Comparison of ENCODE assay signal across 8 mouse cellular contexts in the genomic region with DNA sequence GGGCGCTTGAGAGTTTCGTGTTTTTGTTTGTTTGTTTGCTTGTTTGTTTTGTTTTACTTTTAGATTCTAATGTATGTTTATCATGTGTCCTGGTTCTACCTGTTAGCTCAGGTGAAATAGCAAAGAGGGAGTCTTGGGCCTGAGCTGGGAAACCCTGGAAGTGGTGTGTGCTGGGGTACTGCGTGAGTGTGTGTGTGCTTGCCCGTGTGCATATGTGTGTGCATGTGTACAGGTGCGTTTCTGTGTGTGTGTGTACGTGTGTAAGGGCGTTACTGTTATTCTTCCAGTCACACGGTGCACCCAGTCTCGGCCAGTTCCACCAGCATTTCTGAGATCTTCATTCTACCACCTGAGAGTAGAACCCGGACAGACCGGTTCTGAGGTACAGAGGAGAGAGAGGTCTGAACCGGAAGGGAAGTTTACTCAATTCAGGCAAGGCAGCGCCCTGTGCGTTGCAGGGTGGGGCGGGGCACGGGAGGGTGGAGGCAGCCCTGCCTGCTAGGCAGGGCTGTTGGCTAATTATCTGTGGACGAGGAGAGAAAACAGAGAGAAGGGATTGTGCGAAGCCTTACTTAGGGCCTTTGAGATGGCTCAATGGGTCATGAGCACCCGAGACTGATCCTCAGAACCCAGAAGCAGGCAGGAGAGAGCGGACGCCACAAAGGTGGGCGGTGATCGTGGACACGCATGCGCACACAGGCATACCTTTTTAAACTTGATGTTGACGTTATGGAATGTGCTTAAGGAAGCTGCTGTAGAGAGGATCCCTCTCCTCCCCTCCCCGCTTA. TPM values are rescaled to one million over a fixed set of nuclear protein-coding genes. Genes with fewer than 3 reads are reported as not detected.
DNase-seq lines count a peak whose midpoint lies in the region; ATAC-seq lines count a peak whose summit lies in the region.

No protein-coding gene starts in this region.

- peak overlapping the region; percentile 22 for H3K4me2 ChIP-seq in forebrain, embryonic 15.5 days (replicated peaks)

- H3K9ac ChIP-seq in forebrain, embryonic 15.5 days (replicated peaks): peak overlapping the region; percentile 29; the same call in 1 of the 2 replicates

- no peaks in the 10 kb centered on the region for H3K36me3 ChIP-seq in forebrain, embryonic 15.5 days

- 66% methylated on average over 27 of the region's 27 CpGs for WGBS in forebrain, embryonic 15.5 days

- H3K4me1 ChIP-seq in forebrain, embryonic 15.5 days: no peaks in the 10 kb centered on the region

- H3K4me3 ChIP-seq in forebrain, embryonic 15.5 days: peak overlapping the region; percentile 26

- peak; percentile 15 for DNase-seq in adrenal gland, postnatal 25 days
- no peak for DNase-seq in adrenal gland, postnatal 10 days
- DNase-seq in ES-CJ7 (ENCODE audit: low read depth, low spot score): peak; percentile 91
- peak; percentile 18 to 55 for DNase-seq in kidney, postnatal 4 days
- peak; percentile 54 for DNase-seq in thymus, postnatal 4 days
- no peak for DNase-seq in left cerebral cortex, adult 8-10 months (ENCODE audit: low spot score in 2 of 2)

- H3K9me3 ChIP-seq in forebrain, embryonic 15.5 days: 0 out of 2 replicates have a peak, but pooled peaks cover 3% of the 10 kb centered on the region

- no peaks in the 10 kb centered on the region for H3K27me3 ChIP-seq in forebrain, embryonic 15.5 days

- no peak overlapping the region for H3K27ac ChIP-seq in forebrain, embryonic 15.5 days (replicated peaks)

- ATAC-seq in forebrain, embryonic 15.5 days (replicated peaks): peak; percentile 53; the same call in 1 of the 2 replicates
- peak; percentile 71 for ATAC-seq in megakaryocyte progenitor cell, adult 5-6 weeks (replicated peaks; ENCODE audit: poor library complexity)

RNA-seq across cellular contexts. Expression of a gene that starts 25.3 kb away (rescaled TPM):
- 9.2 and 11.9 TPM in 2 replicates for total RNA-seq in adrenal gland, postnatal 25 days (2021)
- total RNA-seq in adrenal gland, postnatal 10 days (2021): 1 to 10 TPM; 5.9 to 6.7 TPM
- 31.8 and 32.8 TPM in 2 replicates for polyA plus RNA-seq in forebrain, embryonic 15.5 days (2015; fragmentation: Nextera tagmentation; extraction: Ambion mirVana)
- total RNA-seq in megakaryocyte progenitor cell, adult 5-6 weeks (2015): 5.1 and 5.8 TPM in 2 replicates
- total RNA-seq in megakaryocyte progenitor cell, adult 5-6 weeks (2017): 9.1 and 10.8 TPM in 2 replicates
- total RNA-seq in left cerebral cortex, adult 8-10 months (2022): 1 to 10 TPM; 4.2 to 6.5 (median 4.6) TPM

RNA-seq across cellular contexts. Expression of a gene that starts 40.6 kb away (rescaled TPM):
- total RNA-seq in adrenal gland, postnatal 25 days (2021): 40.1 and 59.7 TPM in 2 replicates
- 10 to 100 TPM; 64.9 to 66.2 TPM for total RNA-seq in adrenal gland, postnatal 10 days (2021)
- 9.6 and 10.1 TPM in 2 replicates for polyA plus RNA-seq in forebrain, embryonic 15.5 days (2015; fragmentation: Nextera tagmentation; extraction: Ambion mirVana)
- 0.15 and 0.44 TPM in 2 replicates for total RNA-seq in megakaryocyte progenitor cell, adult 5-6 weeks (2015)
- 0.68 TPM in 1 of 2 replicates, not detected in the other for total RNA-seq in megakaryocyte progenitor cell, adult 5-6 weeks (2017)
- total RNA-seq in left cerebral cortex, adult 8-10 months (2022): 10 to 100 TPM in 2 of 4 experiments, 1 to 10 TPM in 2; 7.7 to 10.3 (median 9.1) TPM

RNA-seq across cellular contexts. Expression of a gene that starts 57.1 kb away (rescaled TPM):
- total RNA-seq in adrenal gland, postnatal 25 days (2021): not detected in 2 replicates
- total RNA-seq in adrenal gland, postnatal 10 days (2021): not detected
- not detected in 2 replicates for polyA plus RNA-seq in forebrain, embryonic 15.5 days (2015; fragmentation: Nextera tagmentation; extraction: Ambion mirVana)
- not detected in 2 replicates for total RNA-seq in megakaryocyte progenitor cell, adult 5-6 weeks (2015)
- not detected in 2 replicates for total RNA-seq in megakaryocyte progenitor cell, adult 5-6 weeks (2017)
- total RNA-seq in left cerebral cortex, adult 8-10 months (2022): not detected

RNA-seq across cellular contexts. Expression of a gene that starts 59.3 kb away (rescaled TPM):
- 5.2 and 6.3 TPM in 2 replicates for total RNA-seq in adrenal gland, postnatal 25 days (2021)
- total RNA-seq in adrenal gland, postnatal 10 days (2021): 10 to 100 TPM; 16.6 to 36.1 TPM
- polyA plus RNA-seq in forebrain, embryonic 15.5 days (2015; fragmentation: Nextera tagmentation; extraction: Ambion mirVana): 12.3 and 13.0 TPM in 2 replicates
- total RNA-seq in megakaryocyte progenitor cell, adult 5-6 weeks (2015): 0.42 and 0.67 TPM in 2 replicates
- total RNA-seq in megakaryocyte progenitor cell, adult 5-6 weeks (2017): 1.9 and 3.8 TPM in 2 replicates
- 1 to 10 TPM; 1.5 to 3.2 (median 2.4) TPM for total RNA-seq in left cerebral cortex, adult 8-10 months (2022)

Comparison
In these comparisons a context has a peak if more than half of its experiments do, and no peak if none do; other contexts are left out.
1. DNase-seq: peak in adrenal gland, postnatal 25 days (single experiment), ES-CJ7 (single experiment), kidney, postnatal 4 days (2 of 2) and thymus, postnatal 4 days (single experiment); none in adrenal gland, postnatal 10 days (single experiment) and left cerebral cortex, adult 8-10 months (0 of 2).
2. RNA of a gene that starts 40.6 kb away (total RNA-seq): 64.9 to 66.2 TPM in adrenal gland, postnatal 10 days, 40.1 to 59.7 TPM in adrenal gland, postnatal 25 days and 7.7 to 10.3 TPM in left cerebral cortex, adult 8-10 months; 0.15 to 0.68 TPM in megakaryocyte progenitor cell, adult 5-6 weeks; every median in the first group is over 4 times any median in the second.